Mouse (Mus musculus) hindbrain, embryonic 11.5 days (tissue): Measurements from ENCODE around the gene Grn. TPM values are rescaled to one million over a fixed set of nuclear protein-coding genes. Genes with fewer than 3 reads are reported as not detected.
A peak's percentile ranks its signal among the peaks of the same experiment; 100 is the strongest.

Experiments
- ATAC-seq: fragments of 200-750 bp; cut with Nextera tagmentation; 2 replicates; pipeline ENCODE4 v1.8.0; 2017; ENCODE audit warnings: mild to moderate bottlenecking, moderate TSS enrichment, moderate library complexity; ENCODE audit not compliant: low FRiP score
- DNase-seq: peaks from one replicate; pipeline ENCODE4 v3.0.0-alpha.2; 2015; ENCODE audit warnings: low spot score
- H3K27ac ChIP-seq: fragments of 300-500 bp; sonication (generic); 2 replicates; pipeline ENCODE4 v1.5.1; 2014; ENCODE audit warnings: mild to moderate bottlenecking, low read depth, low read length
- H3K27me3 ChIP-seq: fragments of 300-500 bp; sonication (generic); 2 replicates; pipeline ENCODE4 v1.6.1; 2014; ENCODE audit warnings: mild to moderate bottlenecking, low read length, moderate library complexity, mixed read lengths; ENCODE audit not compliant: control insufficient read depth, insufficient read depth
- H3K36me3 ChIP-seq: fragments of 300-500 bp; sonication (generic); 2 replicates; pipeline ENCODE4 v1.6.1; 2014; ENCODE audit warnings: mild to moderate bottlenecking, low read length, moderate library complexity, mixed read lengths; ENCODE audit not compliant: control insufficient read depth, insufficient read depth
- H3K4me1 ChIP-seq: fragments of 300-500 bp; sonication (generic); replicated peaks from 2 replicates; pipeline ENCODE4 v1.6.1; 2014; ENCODE audit warnings: low read length, mixed read lengths; ENCODE audit not compliant: control insufficient read depth, insufficient read depth
- H3K4me2 ChIP-seq: fragments of 300-500 bp; sonication (generic); replicated peaks from 2 replicates; pipeline ENCODE4 v1.6.1; 2014; ENCODE audit warnings: mild to moderate bottlenecking, low read depth, low read length
- H3K4me3 ChIP-seq: fragments of 300-500 bp; sonication (generic); 2 replicates; pipeline ENCODE4 v1.5.1; 2014; ENCODE audit warnings: low read depth, low read length
- H3K9ac ChIP-seq: fragments of 300-500 bp; sonication (generic); 2 replicates; pipeline ENCODE4 v1.6.1; 2014; ENCODE audit warnings: low read depth, low read length
- H3K9me3 ChIP-seq: fragments of 300-500 bp; sonication (generic); 2 replicates; pipeline ENCODE4 v1.6.1; 2016; ENCODE audit warnings: low read length; ENCODE audit not compliant: control insufficient read depth
- WGBS: fragments of 180-500 bp; shearing (Covaris S2); extraction: QIAGEN DNeasy Blood & Tissue Kit; methylation state at CpG from one replicate; pipeline ENCODE4 v1.1.7; 2014; 5-methylcytosine and 5-hydroxymethylcytosine counted together
- polyA plus RNA-seq: library from polyadenylated mRNA; unstranded; fragments of >200 nt; fragmentation: Nextera tagmentation; extraction: Ambion mirVana; gene quantifications from 2 replicates; pipeline ENCODE4 v1.2.1, GENCODE M21; 2014

The Grn gene
- polyA plus RNA-seq, 1 experiment from 2014 or later = 47.2 TPM

GRCm38 (mm10) chr11:102446581-102447461 is 16.7 kb downstream of the Grn start:
- DNase-seq = peak; percentile 76
- Histone ChIP-seq H3K27ac (peak overlapping the region; percentile 92), H3K4me1 (peaks cover 15% of the 10 kb centered on the region), H3K9me3 (no peaks in the 10 kb centered on the region), H3K4me3 (peak overlapping the region; percentile 94), H3K36me3 (peaks cover 2% of the 10 kb centered on the region; the same call in 1 of the 2 replicates), H3K27me3 (peaks cover 5% of the 10 kb centered on the region; the same call in 1 of the 2 replicates), H3K4me2 (peak overlapping the region; percentile 89), H3K9ac (peak overlapping the region; percentile 99)
- ATAC-seq = peak; percentile 73
- WGBS = under 1% methylated on average over 42 of the region's 49 CpGs

- no peaks in the 10 kb centered on the region for H3K36me3 ChIP-seq
- peaks cover 15% of the 10 kb centered on the region for H3K4me1 ChIP-seq
- H3K4me2 ChIP-seq = peak within 1 kb of the TSS; percentile 89
- under 1% methylated on average over 40 of the region's 40 CpGs for WGBS
- peak within 1 kb of the TSS; percentile 99 for H3K9ac ChIP-seq
- ATAC-seq (peak; percentile 89), DNase-seq (peak; percentile 95)
- H3K4me3 ChIP-seq = peak within 1 kb of the TSS; percentile 94
- H3K27ac ChIP-seq = peak within 1 kb of the TSS; percentile 92
- peaks cover 5% of the 10 kb centered on the region; the same call in 1 of the 2 replicates for H3K27me3 ChIP-seq
- H3K9me3 ChIP-seq = no peaks in the 10 kb centered on the region
Measured at GRCm38 (mm10) chr11:102447497-102447896, 17.4 kb downstream of the Grn start, which contains the start of gene Fam171a2. Fam171a2 (minus strand) TSS chr11:102447682.

- ATAC-seq = no peak
- H3K27ac ChIP-seq = no peak overlapping the region
- H3K4me3 ChIP-seq = no peak overlapping the region
- no peak overlapping the region for H3K4me2 ChIP-seq
- peaks cover 5% of the 10 kb centered on the region; the same call in 1 of the 2 replicates for H3K27me3 ChIP-seq
- 13% methylated on average over 8 of the region's 8 CpGs for WGBS
- DNase-seq = no peak
- no peaks in the 10 kb centered on the region for H3K36me3 ChIP-seq
- H3K9me3 ChIP-seq = no peaks in the 10 kb centered on the region
- no peak overlapping the region for H3K9ac ChIP-seq
- peaks cover 15% of the 10 kb centered on the region for H3K4me1 ChIP-seq
Measured at GRCm38 (mm10) chr11:102448327-102448726, 18.2 kb downstream of the Grn start.

GRCm38 (mm10) chr11:102449043-102450008 is 19.2 kb downstream of the Grn start:
- Histone ChIP-seq H3K4me2 (no peak overlapping the region), H3K9ac (no peak overlapping the region), H3K9me3 (no peaks in the 10 kb centered on the region), H3K27me3 (peaks cover 5% of the 10 kb centered on the region; the same call in 1 of the 2 replicates), H3K4me3 (no peak overlapping the region), H3K27ac (no peak overlapping the region), H3K36me3 (no peaks in the 10 kb centered on the region), H3K4me1 (peaks cover 15% of the 10 kb centered on the region)
- ATAC-seq (no peak), DNase-seq (no peak)
- WGBS = 55% methylated on average over 17 of the region's 17 CpGs

GRCm38 (mm10) chr11:102453131-102453530 is 23.0 kb downstream of the Grn start:
- no peaks in the 10 kb centered on the region for H3K9me3 ChIP-seq
- 17% methylated on average over 10 of the region's 10 CpGs for WGBS
- no peaks in the 10 kb centered on the region for H3K36me3 ChIP-seq
- no peak overlapping the region for H3K4me2 ChIP-seq
- peaks cover 11% of the 10 kb centered on the region for H3K27me3 ChIP-seq
- no peak overlapping the region for H3K4me3 ChIP-seq
- no peak overlapping the region for H3K9ac ChIP-seq
- DNase-seq = no peak
- H3K27ac ChIP-seq = no peak overlapping the region
- no peak for ATAC-seq
- no peaks in the 10 kb centered on the region; the same call in 1 of the 2 replicates for H3K4me1 ChIP-seq

GRCm38 (mm10) chr11:102455740-102456396 is 25.8 kb downstream of the Grn start:
- H3K4me1 ChIP-seq = no peaks in the 10 kb centered on the region; the same call in 1 of the 2 replicates
- under 1% methylated on average over 36 of the region's 40 CpGs for WGBS
- ATAC-seq = peak; percentile 91

GRCm38 (mm10) chr11:102460541-102460940 is 30.4 kb downstream of the Grn start:
- Histone ChIP-seq H3K27ac (no peak overlapping the region), H3K4me2 (no peak overlapping the region), H3K4me3 (no peak overlapping the region), H3K4me1 (no peaks in the 10 kb centered on the region; the same call in none of the 2 replicates), H3K27me3 (peaks cover 7% of the 10 kb centered on the region; the same call in 1 of the 2 replicates), H3K9ac (no peak overlapping the region), H3K36me3 (no peaks in the 10 kb centered on the region), H3K9me3 (no peaks in the 10 kb centered on the region)
- ATAC-seq = no peak
- 62% methylated on average over 16 of the region's 16 CpGs for WGBS
- DNase-seq = no peak

More at GRCm38 (mm10) chr11:102455740-102456396, 25.8 kb downstream of the Grn start:
- H3K4me3 ChIP-seq = peak overlapping the region; percentile 46
- DNase-seq = peak; percentile 91
- H3K27me3 ChIP-seq = peaks cover 8% of the 10 kb centered on the region
- H3K9me3 ChIP-seq = no peaks in the 10 kb centered on the region
- H3K9ac ChIP-seq = peak overlapping the region; percentile 24; the same call in 1 of the 2 replicates
- H3K27ac ChIP-seq = no peak overlapping the region
- H3K36me3 ChIP-seq = no peaks in the 10 kb centered on the region
- peak overlapping the region; percentile 89 for H3K4me2 ChIP-seq

GRCm38 (mm10) chr11:102461764-102462163 is 31.6 kb downstream of the Grn start:
- ATAC-seq (no peak), DNase-seq (no peak)
- Histone ChIP-seq H3K27ac (no peak overlapping the region), H3K9me3 (no peaks in the 10 kb centered on the region), H3K9ac (no peak overlapping the region), H3K4me3 (no peak overlapping the region), H3K36me3 (no peaks in the 10 kb centered on the region), H3K27me3 (peaks cover 10% of the 10 kb centered on the region; the same call in 1 of the 2 replicates), H3K4me2 (no peak overlapping the region), H3K4me1 (no peaks in the 10 kb centered on the region; the same call in none of the 2 replicates)
- 90% methylated on average over 3 of the region's 3 CpGs for WGBS
